Mouse (Mus musculus) layer of hippocampus, postnatal 25 days (tissue): ENCODE measurements around the gene Crybg3. TPM values are rescaled to one million over a fixed set of nuclear protein-coding genes. Genes with fewer than 3 reads are reported as not detected.
"Not testable (repeated sequence)": the region's sequence is repeated elsewhere in the genome, so short reads cannot be mapped to it uniquely, and the experiment has no call there.

ENCODE experiments used
- DNase-seq, 2 experiments: peaks; one replicate each; pipeline ENCODE4 v3.0.0; 2022; ENCODE audit warnings: mixed read lengths in 2 of 2, low spot score in 1 of 2; ENCODE audit errors: extremely low spot score in 1 of 2
- total RNA-seq, 2 experiments: library from RNA; stranded (reverse); gene quantifications; 2 replicates each; pipeline ENCODE4 v1.2.3; 2021

The Crybg3 gene
- total RNA-seq, 2 experiments from 2014 or later: 3.7 to 4.1 TPM

- DNase-seq: peak; percentile 62 to 81
Observed at GRCm38 (mm10) chr16:59471637-59472278, 129.0 kb downstream of the Crybg3 start, which contains the start of gene Riox2. Riox2 (plus strand) TSS chr16:59471775.

DNA sequence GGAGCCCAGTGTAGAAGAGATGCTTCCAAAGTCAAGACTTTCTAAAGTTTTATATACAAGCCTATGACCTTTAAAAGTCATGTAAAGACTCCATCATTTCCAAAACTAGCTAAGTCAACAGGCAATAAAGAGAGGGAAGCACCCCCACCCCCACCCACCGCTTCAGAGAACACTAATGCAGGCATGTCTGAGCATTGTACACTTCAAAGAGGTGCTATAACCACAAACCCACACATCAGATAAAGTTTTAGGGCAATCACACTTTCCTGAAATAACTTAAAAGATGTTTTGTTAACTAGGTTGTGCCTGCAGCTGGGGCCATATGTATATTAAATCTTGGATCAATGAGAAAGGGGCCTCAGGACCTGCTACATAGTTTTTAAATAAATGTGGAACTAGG lies 130.9 kb downstream of the Crybg3 start:
- no peak for DNase-seq

DNA sequence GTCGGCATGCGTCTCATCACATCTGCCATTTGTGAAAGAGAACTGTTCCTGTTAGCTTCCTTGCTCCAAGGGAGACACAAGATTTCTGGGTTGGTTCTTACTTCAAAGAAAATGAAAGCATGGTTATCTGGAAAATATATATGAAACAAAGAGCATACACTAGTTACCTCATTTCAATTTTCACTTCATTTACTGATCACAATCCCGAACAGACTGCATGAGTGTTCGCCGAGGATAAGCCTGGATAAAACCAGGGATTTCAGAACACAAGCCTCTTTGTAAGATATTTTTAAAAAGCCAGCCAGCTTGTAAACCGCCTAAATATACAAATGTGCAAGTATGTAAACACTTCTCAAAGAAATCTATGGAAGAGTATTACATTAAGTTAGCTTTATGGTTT lies 136.8 kb downstream of the Crybg3 start:
- no peak for DNase-seq

DNA sequence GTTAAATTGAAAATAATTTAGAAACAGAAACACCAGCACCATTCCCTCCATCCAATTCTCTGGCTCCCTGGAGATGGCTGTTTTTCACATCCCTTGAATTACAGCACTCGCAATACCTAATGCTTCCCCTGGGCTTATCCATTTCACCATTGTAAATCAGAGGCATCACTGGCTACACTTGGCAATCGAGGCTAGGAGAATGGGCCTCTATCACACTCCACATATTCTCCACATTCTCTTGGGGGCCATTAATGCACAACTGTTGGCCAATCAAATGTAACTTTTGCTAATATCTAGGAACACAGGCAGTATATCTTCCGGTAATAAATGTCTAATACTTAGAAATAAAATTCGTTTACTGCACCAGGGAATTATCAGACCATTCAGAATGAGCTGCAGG lies 137.2 kb downstream of the Crybg3 start:
- DNase-seq: no peak

GRCm38 (mm10) chr16:59459259-59459861 lies 141.4 kb downstream of the Crybg3 start:
- DNase-seq: not testable (repeated sequence)

DNA sequence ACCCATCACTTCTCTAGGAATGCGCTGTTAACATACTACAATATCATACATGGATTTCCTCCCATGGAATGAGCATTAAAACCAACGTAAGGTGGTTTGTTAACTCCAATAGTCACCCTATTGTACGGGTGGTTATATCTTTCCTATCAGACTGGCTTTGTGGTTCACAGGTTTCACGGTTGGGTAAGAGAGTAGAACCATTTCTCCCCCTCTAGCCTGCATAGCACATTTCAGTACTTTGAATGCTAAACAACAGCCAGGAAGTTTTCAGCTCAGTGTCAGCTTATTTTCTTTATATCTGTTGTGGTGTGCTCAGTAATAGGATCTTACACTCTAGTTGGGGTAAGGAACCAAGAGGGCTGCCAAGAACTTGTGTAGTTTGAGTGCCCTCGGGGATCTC lies 149.0 kb downstream of the Crybg3 start:
- no peak for DNase-seq

DNA sequence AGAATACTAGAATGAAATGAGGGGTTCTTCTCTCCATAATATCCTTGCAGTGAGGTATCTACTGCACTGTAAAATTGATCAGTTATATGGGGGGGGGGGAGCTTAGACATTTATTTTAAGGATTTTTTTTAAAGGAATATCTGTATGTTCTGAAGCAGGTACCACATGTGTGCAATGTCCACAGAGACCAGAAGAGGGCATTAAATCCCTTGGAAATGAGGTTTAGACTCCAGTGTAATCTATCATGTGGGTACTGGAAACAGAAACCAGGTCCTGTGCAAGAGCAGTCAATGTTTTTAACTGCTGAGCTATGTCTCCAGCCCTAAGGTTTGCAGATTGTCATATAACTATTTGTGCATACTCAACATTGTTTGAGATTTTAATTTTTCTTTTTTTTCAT lies 151.7 kb downstream of the Crybg3 start:
- DNase-seq: no peak

DNA sequence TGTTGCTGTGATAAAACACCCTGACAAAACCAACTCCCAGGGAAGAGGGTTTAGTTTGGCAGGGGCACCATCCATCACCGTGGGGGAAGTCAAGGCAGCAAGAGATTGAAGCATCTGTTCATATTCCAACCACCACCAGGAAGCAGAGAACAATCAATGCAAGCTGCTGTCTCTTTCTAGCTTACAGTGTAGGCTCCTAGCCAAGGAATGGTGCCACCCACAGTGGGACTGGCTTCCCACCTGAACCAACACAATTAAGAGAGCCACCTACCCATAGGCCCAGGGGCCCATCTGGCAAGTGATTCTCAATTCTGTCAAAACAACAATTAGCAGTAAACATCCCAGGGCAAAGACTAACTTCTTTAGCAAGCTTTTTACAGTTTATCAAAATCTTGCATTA lies 152.6 kb downstream of the Crybg3 start:
- no peak for DNase-seq

DNA sequence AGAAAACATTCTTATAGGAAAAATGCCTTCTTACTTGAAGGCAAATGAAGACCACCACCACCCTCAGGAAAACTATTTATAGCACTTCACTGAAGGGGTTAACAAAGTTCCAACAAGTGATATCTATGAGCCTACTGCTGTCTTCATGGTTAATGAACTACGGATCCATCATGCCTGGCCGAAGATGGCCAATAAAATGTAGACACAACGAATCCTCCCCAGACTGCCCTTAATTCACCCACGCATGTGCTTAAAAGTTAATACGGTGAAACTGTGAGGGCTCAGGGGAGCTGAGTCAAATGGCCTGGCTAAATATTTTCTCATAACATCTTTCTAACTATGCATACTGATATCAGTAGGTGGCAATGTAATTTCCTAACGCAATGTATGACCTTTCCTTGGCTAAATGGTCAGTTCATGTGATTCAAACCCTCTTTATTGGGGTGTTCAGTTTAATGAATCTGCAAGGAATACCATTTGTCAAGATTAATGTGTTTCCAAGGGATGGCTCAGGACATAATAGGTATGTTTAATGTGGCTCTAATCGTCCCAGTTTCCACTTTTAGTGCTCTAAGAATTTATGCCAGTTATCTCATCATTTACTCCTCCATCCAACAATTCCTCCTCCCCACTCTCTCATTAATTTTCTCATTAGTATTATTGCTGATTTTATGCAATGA lies 155.8 kb downstream of the Crybg3 start:
- no peak for DNase-seq

Other genes starting within 250 kb of the Crybg3 start
- not detected for gene Olfr209, start 237.0 kb downstream of the Crybg3 start, total RNA-seq
- under 1 TPM in 1 of 2 experiments, not detected in 1; 0.15 TPM for gene Gabrr3, start 193.6 kb downstream of the Crybg3 start, total RNA-seq
- gene Riox2, start 129.2 kb downstream of the Crybg3 start, total RNA-seq: 10 to 100 TPM; 13.8 to 16.2 TPM
- gene Arl6, start 38.4 kb upstream of the Crybg3 start, total RNA-seq: 10 to 100 TPM; 30.2 TPM